Mouse (Mus musculus): ENCODE results near the gene Ccnb3. TPM values are rescaled to one million over a fixed set of nuclear protein-coding genes. Genes with fewer than 3 reads are reported as not detected.

Gene Ccnb3
- polyA plus RNA-seq (2012; rRNA removed), result not detected in 2 replicates

GRCm38 (mm10) chrX:7041519-7041918 is at the start of gene Ccnb3:
TSS of gene Ccnb3 (minus strand) at chrX:7041619.

GRCm38 (mm10) chrX:7067219-7067618 is 25.8 kb upstream of the Ccnb3 start, which contains the start of gene Akap4:
TSS of gene Akap4 (plus strand) at chrX:7067519.

Other genes starting within 250 kb of the Ccnb3 start
- not detected in 2 replicates for gene Akap4, start 25.9 kb upstream of the Ccnb3 start, polyA plus RNA-seq (2012; rRNA removed)

Data from stomach, adult 2 months (tissue).